Mouse (Mus musculus): ENCODE measurements around the gene Pimreg. TPM values are rescaled to one million over a fixed set of nuclear protein-coding genes. Genes with fewer than 3 reads are reported as not detected.

The Pimreg gene
- polyA plus RNA-seq (2012; rRNA removed) = 6.7 and 7.2 TPM in 2 replicates

DNA sequence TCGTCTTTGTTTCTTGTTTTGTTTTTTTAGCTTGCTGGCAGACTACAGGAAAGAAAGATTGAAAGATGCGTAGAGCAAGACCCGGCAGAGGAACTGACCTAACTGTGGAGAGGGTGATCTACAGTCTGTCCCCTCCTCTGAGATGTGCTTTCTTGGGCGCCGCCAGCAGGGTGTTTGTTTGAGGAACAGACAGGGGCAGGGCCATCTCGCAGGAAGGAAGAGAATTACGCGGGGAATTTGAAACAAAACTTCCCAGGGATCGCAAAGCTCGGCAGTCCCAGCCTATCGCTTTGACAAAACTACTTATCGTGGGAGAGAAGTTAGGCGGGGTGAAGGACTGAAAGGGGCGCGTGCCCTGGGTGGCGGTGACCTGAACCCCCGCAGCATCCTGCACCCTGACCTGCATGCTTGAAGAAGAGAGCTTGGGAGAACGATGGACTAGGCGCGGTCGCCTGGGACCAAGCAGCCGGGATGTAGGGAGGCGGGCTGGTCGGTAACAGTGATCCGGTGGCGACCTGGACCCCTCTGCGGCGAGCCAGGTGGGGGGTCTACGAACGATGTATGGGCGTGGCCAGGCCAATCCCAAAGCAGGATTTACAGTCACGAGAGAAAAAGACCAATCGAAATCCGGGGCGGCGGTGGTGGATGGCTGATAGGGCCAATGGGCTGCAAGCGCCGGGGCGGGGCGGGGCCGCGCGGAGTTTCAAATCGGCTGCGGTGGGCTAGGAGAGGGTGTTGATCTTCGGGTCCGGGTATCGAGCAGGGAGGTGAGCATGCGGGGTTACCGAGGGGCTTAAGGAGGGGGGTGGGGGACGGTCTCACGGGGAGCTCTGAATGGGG is at the start of gene Pimreg:
Gene Pimreg (plus strand): TSS at position 265 of the 840 bp plus-strand sequence.

DNA sequence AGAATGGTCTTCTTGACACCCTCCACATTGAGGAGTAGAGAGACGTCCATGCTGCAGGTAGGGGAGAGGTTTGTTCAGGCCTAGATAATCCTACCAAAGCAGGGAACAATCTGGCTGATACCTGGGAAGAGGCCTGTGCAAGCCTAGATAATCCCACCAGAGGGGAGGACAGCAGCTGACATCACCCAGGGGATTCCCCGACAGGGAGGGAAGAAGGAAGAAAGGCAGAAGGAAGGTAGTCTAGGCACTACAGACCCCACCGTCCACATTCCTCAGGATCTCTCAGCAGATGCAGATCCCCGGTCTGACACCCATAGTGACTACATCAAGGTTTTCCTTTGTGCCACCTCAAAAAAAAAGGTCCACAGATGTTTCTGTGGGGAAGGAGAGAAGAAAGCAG is 4.4 kb upstream of the Pimreg start, which contains the start of gene Aipl1:
Gene Aipl1 (minus strand): TSS at position 101 of the 400 bp plus-strand sequence.

Other genes starting within 250 kb of the Pimreg start
- 0.03 and 0.06 TPM in 2 replicates for gene Aipl1, start 4.5 kb upstream of the Pimreg start, polyA plus RNA-seq (2012; rRNA removed)
- 0.02 and 0.03 TPM in 2 replicates for gene Pitpnm3, start 93.7 kb downstream of the Pimreg start, polyA plus RNA-seq (2012; rRNA removed)
- gene Gm43951, start 164.8 kb downstream of the Pimreg start, polyA plus RNA-seq (2012; rRNA removed) = 0.05 and 0.08 TPM in 2 replicates
- gene 4933427D14Rik, start 165.4 kb downstream of the Pimreg start, polyA plus RNA-seq (2012; rRNA removed) = 2.0 and 2.1 TPM in 2 replicates
- 52.2 and 52.7 TPM in 2 replicates for gene Txndc17, start 165.5 kb downstream of the Pimreg start, polyA plus RNA-seq (2012; rRNA removed)
- 9.4 and 9.8 TPM in 2 replicates for gene Med31, start 173.6 kb downstream of the Pimreg start, polyA plus RNA-seq (2012; rRNA removed)
- gene Slc13a5, start 225.2 kb downstream of the Pimreg start, polyA plus RNA-seq (2012; rRNA removed) = 0.01 TPM in 1 of 2 replicates, not detected in the other

Measured in liver, embryonic 18 days (tissue).